8 mouse cellular contexts compared by ENCODE assay signal in genomic region chr3:20002786-20003185, GRCm38 (mm10). TPM values are rescaled to one million over a fixed set of nuclear protein-coding genes. Genes with fewer than 3 reads are reported as not detected.
A peak's percentile ranks its signal among the peaks of the same experiment; 100 is the strongest.
DNase-seq lines count a peak whose midpoint lies in the region; ATAC-seq and TF ChIP-seq lines count a peak whose summit lies in the region.
"Had no signal": no experiment of that assay in that cellular context is flagged by ENCODE, and none has a peak within 500 bp of the region (broad histone marks: within the 10 kb centered on the region; RNA-seq: fewer than 3 reads in every experiment).

No protein-coding gene starts in this region.

- no peaks in the 10 kb centered on the region for H3K9me3 ChIP-seq in kidney, postnatal 0 days (replicated peaks; ENCODE audit: low read length)
- H3K9me3 ChIP-seq in CH12.LX (replicated peaks; ENCODE audit: low read length) = no peaks in the 10 kb centered on the region
- H3K9me3 ChIP-seq: limb, embryonic 15.5 days had no signal

- peak; percentile 41 for TF ChIP-seq RAD21 in CH12.LX (IDR thresholded peaks at IDR 0.05; ENCODE audit: low read depth, low read length)

- dilution Hi-C loops in CH12.LX (cut with MboI; ENCODE audit: extremely low pct_ligation_motif_present, extremely low pct_unique_long_range_greater_than_20kb, low sequenced_read_pairs) = no loop called here

- no peak overlapping the region for H3K4me3 ChIP-seq in kidney, postnatal 0 days (replicated peaks; ENCODE audit: low read depth, low read length)
- no peak overlapping the region for H3K4me3 ChIP-seq in CH12.LX (replicated peaks in 1 of 3; ENCODE audit: low read depth in 2 of 3, low read length in 2 of 3, poor library complexity in 1 of 3)
- H3K4me3 ChIP-seq: limb, embryonic 15.5 days had no signal

- DNase-seq in kidney, postnatal 0 days (ENCODE audit: low spot score) = no peak
- DNase-seq in kidney, adult 11 months = no peak
- DNase-seq in CH12.LX (ENCODE audit: extremely low read depth) = peak; percentile 35
- peak; percentile 36 for DNase-seq in adrenal gland, adult 2 months
- DNase-seq in lung, postnatal 14 days = peak; percentile 49
- no peak for DNase-seq in cerebellum, adult 9-11 months
- no peak for DNase-seq in Muller cell, postnatal 12 days (ENCODE audit: inconsistent ontology term)

- no peak overlapping the region for H3K27ac ChIP-seq in kidney, postnatal 0 days
- H3K27ac ChIP-seq in CH12.LX (ENCODE audit: insufficient read depth, low read depth) = no peak overlapping the region
- H3K27ac ChIP-seq: limb, embryonic 15.5 days had no signal

- no peaks in the 10 kb centered on the region for H3K27me3 ChIP-seq in kidney, postnatal 0 days (ENCODE audit: insufficient read depth, low read length)
- H3K27me3 ChIP-seq in CH12.LX (replicated peaks) = no peaks in the 10 kb centered on the region
- H3K27me3 ChIP-seq: limb, embryonic 15.5 days had no signal

- no peak for TF ChIP-seq EP300 in CH12.LX (IDR thresholded peaks at IDR 0.05; ENCODE audit: low read length)

- no peaks in the 10 kb centered on the region for H3K4me1 ChIP-seq in kidney, postnatal 0 days (replicated peaks; ENCODE audit: insufficient read depth, low read length)
- peaks cover 0 to 9% of the 10 kb centered on the region in 2 experiments; a peak in 2 of 4 replicates for H3K4me1 ChIP-seq in CH12.LX (ENCODE audit: control insufficient read depth in 1 of 2, insufficient read depth in 2 of 2)
- H3K4me1 ChIP-seq: limb, embryonic 15.5 days had no signal

- ATAC-seq in kidney, postnatal 0 days (replicated peaks; ENCODE audit: low FRiP score, low read depth) = no peak

- no peaks in the 10 kb centered on the region for H3K79me2 ChIP-seq in CH12.LX (replicated peaks; ENCODE audit: control insufficient read depth, extremely low read depth, insufficient read depth, poor library complexity, severe bottlenecking)

- H3K4me2 ChIP-seq in kidney, postnatal 0 days (ENCODE audit: low read length) = no peak overlapping the region
- H3K4me2 ChIP-seq in CH12.LX (ENCODE audit: insufficient read depth, low read depth, poor library complexity, severe bottlenecking) = no peak overlapping the region
- H3K4me2 ChIP-seq: limb, embryonic 15.5 days had no signal

- no peak for TF ChIP-seq POLR2A in CH12.LX (IDR thresholded peaks at IDR 0.05; ENCODE audit: low read depth, low read length)

- in situ Hi-C loops in CH12.LX (cut with MboI; ENCODE audit: low pct_ligation_motif_present, low pct_unique_long_range_greater_than_20kb, low sequenced_read_pairs) = no loop called here

- 86% methylated on average over 5 of the region's 5 CpGs for WGBS in kidney, postnatal 0 days

- TF ChIP-seq CTCF in kidney, postnatal 0 days (IDR thresholded peaks at IDR 0.05; ENCODE audit: low read depth) = peak; percentile 56
- peak; percentile 42 to 78 for TF ChIP-seq CTCF in CH12.LX (conservative IDR thresholded peaks at IDR 0.05 in 1 of 2, IDR thresholded peaks at IDR 0.05 in 1 of 2; ENCODE audit: low read depth in 2 of 2, low read length in 2 of 2)

- H3K9ac ChIP-seq in kidney, postnatal 0 days (ENCODE audit: low read depth, low read length) = no peak overlapping the region
- H3K9ac ChIP-seq in CH12.LX (ENCODE audit: insufficient read depth, low read depth) = no peak overlapping the region
- H3K9ac ChIP-seq: limb, embryonic 15.5 days had no signal

- no peaks in the 10 kb centered on the region for H3K36me3 ChIP-seq in kidney, postnatal 0 days (ENCODE audit: insufficient read depth, low read length)
- peaks cover 40 to 64% of the 10 kb centered on the region in 2 experiments for H3K36me3 ChIP-seq in CH12.LX (replicated peaks in 1 of 2; ENCODE audit: control insufficient read depth in 1 of 2, insufficient read depth in 1 of 2, low read length in 1 of 2)

TF ChIP-seq in CH12.LX, 34 proteins besides CTCF, POLR2A, EP300 and RAD21:
- TF ChIP-seq ZMIZ1 (IDR thresholded peaks at IDR 0.05; ENCODE audit: low read depth, low read length) (no peak), MXI1 (IDR thresholded peaks at IDR 0.05; ENCODE audit: low read depth, low read length) (no peak), MAZ (IDR thresholded peaks at IDR 0.05; ENCODE audit: low read depth, low read length) (no peak), GABPA (IDR thresholded peaks at IDR 0.05; ENCODE audit: insufficient replicate concordance, low read depth, low read length) (no peak), SMC3 (IDR thresholded peaks at IDR 0.05; ENCODE audit: low read depth, low read length) (peak; percentile 72), MYC (IDR thresholded peaks at IDR 0.05; ENCODE audit: low read depth, low read length) (peak; percentile 77), TBP (conservative IDR thresholded peaks at IDR 0.05; ENCODE audit: low read depth, low read length) (no peak), CHD1 (IDR thresholded peaks at IDR 0.05; ENCODE audit: low read depth, low read length) (no peak), BHLHE40 (IDR thresholded peaks at IDR 0.05; ENCODE audit: low read depth, low read length) (no peak)

RNA-seq across cellular contexts. Expression of gene Hps3, which starts 32.3 kb away (rescaled TPM):
- 10.8 and 11.6 TPM in 2 replicates for polyA plus RNA-seq in kidney, postnatal 0 days (2015; fragmentation: Nextera tagmentation; extraction: Ambion mirVana)
- total RNA-seq in CH12.LX (2012; rRNA removed) (17.4 and 18.2 TPM in 2 replicates), CH12.LX (2014; rRNA removed) (37.3 and 40.7 TPM in 2 replicates)
- polyA plus RNA-seq in CH12.LX (2012; ENCODE audit: insufficient read length, low read depth) = 27.2 and 31.8 TPM in 2 replicates
- 10 to 100 TPM; 14.4 to 15.0 TPM for total RNA-seq in adrenal gland, adult 2 months (2021)
- polyA plus RNA-seq in adrenal gland, adult 2 months (2012; rRNA removed) = 27.0 and 39.1 TPM in 2 replicates

RNA-seq across cellular contexts. Expression of gene Cp, which starts 45.9 kb away (rescaled TPM):
- polyA plus RNA-seq in kidney, postnatal 0 days (2015; fragmentation: Nextera tagmentation; extraction: Ambion mirVana) = 5.3 and 6.3 TPM in 2 replicates
- 3.8 and 4.8 TPM in 2 replicates for total RNA-seq in CH12.LX (2012; rRNA removed)
- total RNA-seq in CH12.LX (2014; rRNA removed) = 0.28 and 0.54 TPM in 2 replicates
- 0.33 TPM in 1 of 2 replicates, not detected in the other for polyA plus RNA-seq in CH12.LX (2012; ENCODE audit: insufficient read length, low read depth)
- 10 to 100 TPM; 55.2 to 79.1 TPM for total RNA-seq in adrenal gland, adult 2 months (2021)
- 4.1 and 5.7 TPM in 2 replicates for polyA plus RNA-seq in adrenal gland, adult 2 months (2012; rRNA removed)

RNA-seq across cellular contexts. Expression of gene Hltf, which starts 54.8 kb away (rescaled TPM):
- 14.3 and 15.4 TPM in 2 replicates for polyA plus RNA-seq in kidney, postnatal 0 days (2015; fragmentation: Nextera tagmentation; extraction: Ambion mirVana)
- total RNA-seq in CH12.LX (2012; rRNA removed) = 18.9 and 20.6 TPM in 2 replicates
- 37.1 and 45.4 TPM in 2 replicates for total RNA-seq in CH12.LX (2014; rRNA removed)
- polyA plus RNA-seq in CH12.LX (2012; ENCODE audit: insufficient read length, low read depth) = 19.4 and 20.2 TPM in 2 replicates
- total RNA-seq in adrenal gland, adult 2 months (2021) = 10 to 100 TPM; 20.9 to 21.4 TPM
- polyA plus RNA-seq in adrenal gland, adult 2 months (2012; rRNA removed) = 1.9 and 2.6 TPM in 2 replicates

Comparison
In these comparisons a context has a peak if more than half of its experiments do, and no peak if none do; other contexts are left out.
1. DNase-seq: peak in CH12.LX (single experiment), adrenal gland, adult 2 months (single experiment) and lung, postnatal 14 days (single experiment); none in kidney, postnatal 0 days (single experiment), kidney, adult 11 months (single experiment), cerebellum, adult 9-11 months (single experiment) and Muller cell, postnatal 12 days (single experiment).